Mouse (Mus musculus): Measurements from ENCODE around the gene Kcnh1. TPM values are rescaled to one million over a fixed set of nuclear protein-coding genes. Genes with fewer than 3 reads are reported as not detected.
A peak's percentile ranks its signal among the peaks of the same experiment; 100 is the strongest.

Kcnh1 gene
- polyA plus RNA-seq, 1 experiment from 2014 or later: 3.3 TPM

DNA sequence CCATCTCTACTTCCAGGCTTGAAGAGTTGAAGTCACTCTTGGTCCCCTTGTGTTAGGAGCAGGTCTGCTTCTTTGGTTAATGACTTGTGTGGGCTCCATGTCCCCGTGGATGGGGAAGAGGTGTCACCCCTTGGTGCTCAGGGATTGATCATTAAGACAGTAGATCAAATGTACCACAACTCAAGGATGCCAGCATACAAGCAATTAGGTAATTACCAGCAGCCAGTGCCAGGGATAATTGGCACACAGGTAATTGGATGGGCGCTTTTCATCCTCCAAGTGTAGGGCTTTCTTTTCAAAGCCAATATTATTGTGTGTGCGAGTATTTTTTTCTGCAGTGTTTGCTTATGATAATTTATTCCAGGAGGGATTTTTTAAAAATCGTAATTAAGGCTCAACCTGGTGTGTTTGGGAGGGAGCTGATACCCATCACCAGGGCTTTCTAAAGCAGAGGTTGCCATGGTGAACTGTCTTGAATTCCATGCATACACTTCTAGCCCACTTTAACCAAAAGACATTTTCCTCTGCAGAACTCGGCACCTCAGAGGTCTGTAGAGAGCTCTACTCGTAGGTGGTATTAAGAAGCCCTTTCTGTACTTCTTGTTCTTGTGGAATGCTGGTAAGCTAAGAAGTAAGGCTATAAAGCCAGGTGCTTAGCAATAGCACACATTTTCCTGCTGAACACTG is 248.7 kb downstream of the Kcnh1 start:
- Histone ChIP-seq H3K27me3 (replicated peaks) (no peaks in the 10 kb centered on the region), H3K9ac (no peak overlapping the region), H3K4me1 (peaks cover 12% of the 10 kb centered on the region), H3K4me3 (no peak overlapping the region), H3K36me3 (replicated peaks) (no peaks in the 10 kb centered on the region), H3K9me3 (no peaks in the 10 kb centered on the region), H3K27ac (peak overlapping the region; percentile 2; the same call in 1 of the 2 replicates), H3K4me2 (no peak overlapping the region)
- ATAC-seq (replicated peaks): peak; percentile 53; the same call in 1 of the 2 replicates
- 42% methylated on average over 6 of the region's 6 CpGs for WGBS

DNA sequence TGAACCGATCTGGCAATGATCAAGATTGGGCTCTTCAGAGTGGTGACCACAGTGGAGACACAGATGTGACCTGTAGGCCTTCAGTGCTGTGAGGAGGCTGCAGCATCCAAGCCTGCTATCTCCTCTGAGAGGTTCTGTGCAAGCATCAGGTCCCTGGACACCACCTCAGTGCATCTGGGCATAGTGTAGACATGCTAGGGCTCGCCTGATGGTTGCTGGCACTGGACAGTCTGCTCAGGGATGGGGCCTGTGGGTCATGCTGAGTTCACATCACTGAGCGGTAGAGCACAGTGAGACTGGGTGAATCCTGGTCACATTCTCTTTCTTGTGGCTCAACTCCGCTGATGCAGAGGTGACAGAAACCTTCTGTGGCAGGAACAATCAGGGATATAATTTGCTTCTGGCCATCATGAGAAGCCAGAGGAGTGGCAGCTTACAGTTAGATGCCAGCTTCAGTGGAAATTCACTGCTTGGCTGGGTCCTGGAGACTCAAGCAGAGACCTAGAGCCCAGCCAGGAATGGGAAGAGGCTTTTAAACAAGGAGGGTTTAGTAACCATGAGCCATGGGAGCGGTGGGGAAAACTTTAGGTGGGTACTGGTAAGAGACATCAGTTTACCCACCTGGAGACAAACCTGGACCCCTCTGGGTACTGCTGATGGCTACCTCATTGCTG is 252.3 kb downstream of the Kcnh1 start:
- Histone ChIP-seq H3K4me1 (peaks cover 24% of the 10 kb centered on the region), H3K4me3 (no peak overlapping the region), H3K36me3 (replicated peaks) (no peaks in the 10 kb centered on the region), H3K27ac (peak overlapping the region; percentile 59; the same call in 1 of the 2 replicates), H3K9ac (no peak overlapping the region), H3K27me3 (replicated peaks) (no peaks in the 10 kb centered on the region), H3K4me2 (no peak overlapping the region), H3K9me3 (no peaks in the 10 kb centered on the region)
- no peak for ATAC-seq (replicated peaks)
- 93% methylated on average over 5 of the region's 5 CpGs for WGBS

DNA sequence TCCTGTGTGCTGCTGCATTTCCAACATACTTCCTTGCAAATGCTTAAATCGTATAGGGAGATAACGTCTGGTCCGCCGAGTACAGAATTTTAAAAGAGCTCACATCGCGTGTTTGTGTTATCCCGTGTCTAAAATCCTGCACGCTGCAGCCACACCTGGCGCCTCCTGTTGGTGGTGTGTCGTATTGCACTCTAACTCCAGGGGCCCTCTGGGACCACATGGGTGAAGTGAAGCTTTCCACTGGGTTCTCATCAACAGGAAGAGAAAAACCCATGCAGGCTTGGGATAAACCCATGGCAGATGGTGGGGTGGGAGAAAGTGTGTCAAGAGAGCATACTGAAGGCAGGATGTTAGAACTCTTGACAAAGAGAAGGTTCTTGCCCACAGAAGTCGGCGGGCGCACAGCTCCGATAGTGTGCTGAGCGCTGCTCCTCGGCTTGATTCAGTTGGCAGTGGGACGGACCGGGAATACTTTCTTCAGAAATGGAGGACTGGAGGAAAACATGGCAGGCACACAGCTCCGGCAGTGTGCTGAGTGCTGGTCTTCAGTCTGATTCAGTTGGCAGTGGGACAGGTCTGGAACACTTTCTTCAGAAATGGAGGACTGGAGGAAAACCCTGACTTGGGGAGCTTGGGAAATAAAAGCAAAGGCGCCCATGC is 253.6 kb downstream of the Kcnh1 start:
- no peak overlapping the region for H3K4me3 ChIP-seq
- peaks cover 24% of the 10 kb centered on the region for H3K4me1 ChIP-seq
- H3K27ac ChIP-seq: peak overlapping the region; percentile 59
- no peak overlapping the region for H3K9ac ChIP-seq
- ATAC-seq (replicated peaks): peak; percentile 13; the same call in 1 of the 2 replicates
- 68% methylated on average over 20 of the region's 20 CpGs for WGBS
- no peaks in the 10 kb centered on the region for H3K36me3 ChIP-seq (replicated peaks)
- H3K9me3 ChIP-seq: no peaks in the 10 kb centered on the region
- H3K27me3 ChIP-seq (replicated peaks): no peaks in the 10 kb centered on the region
- no peak overlapping the region for H3K4me2 ChIP-seq

DNA sequence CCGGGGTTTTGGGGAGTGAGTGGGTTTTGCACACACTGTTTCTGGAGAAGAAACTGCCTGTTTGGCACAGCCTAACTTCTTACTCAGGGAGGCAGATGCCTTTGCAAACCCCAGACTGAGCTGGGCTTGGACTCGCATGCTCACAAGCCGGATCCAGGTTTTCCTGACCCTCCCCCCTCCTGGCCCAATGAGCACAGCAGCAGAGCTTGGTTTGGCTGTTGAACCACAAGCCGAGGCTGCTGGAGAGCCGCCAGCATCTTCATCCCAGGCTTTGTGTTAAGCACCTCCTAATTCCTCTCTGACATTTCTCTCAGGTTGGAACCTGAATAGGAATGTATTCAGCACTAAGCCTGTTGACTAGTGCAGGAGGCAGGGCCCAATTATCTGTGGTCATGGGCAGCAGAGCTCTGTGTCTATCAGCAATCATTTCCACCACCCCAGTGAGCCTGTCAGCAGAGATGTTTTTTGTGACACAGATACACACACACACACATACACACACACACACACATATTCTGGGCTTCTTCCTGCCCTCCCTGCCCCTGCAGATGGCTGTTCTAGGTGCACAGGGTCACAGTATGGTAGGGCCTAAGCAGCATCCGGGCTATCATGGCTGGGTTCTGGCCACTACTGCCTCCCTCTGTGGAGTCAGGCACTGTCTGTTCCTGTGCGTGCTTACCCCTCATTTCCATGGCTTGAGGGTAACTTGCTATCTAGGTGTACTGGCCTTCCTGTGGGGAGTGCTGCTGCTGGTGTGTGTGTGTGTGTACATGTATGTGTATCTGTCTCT is 254.3 kb downstream of the Kcnh1 start:
- peak; percentile 88 for ATAC-seq (replicated peaks)
- Histone ChIP-seq H3K36me3 (replicated peaks) (no peaks in the 10 kb centered on the region), H3K4me3 (no peak overlapping the region), H3K4me1 (peaks cover 24% of the 10 kb centered on the region), H3K27ac (peak overlapping the region; percentile 59), H3K27me3 (replicated peaks) (no peaks in the 10 kb centered on the region), H3K4me2 (no peak overlapping the region), H3K9ac (no peak overlapping the region), H3K9me3 (no peaks in the 10 kb centered on the region)
- WGBS: 28% methylated on average over 7 of the region's 7 CpGs

DNA sequence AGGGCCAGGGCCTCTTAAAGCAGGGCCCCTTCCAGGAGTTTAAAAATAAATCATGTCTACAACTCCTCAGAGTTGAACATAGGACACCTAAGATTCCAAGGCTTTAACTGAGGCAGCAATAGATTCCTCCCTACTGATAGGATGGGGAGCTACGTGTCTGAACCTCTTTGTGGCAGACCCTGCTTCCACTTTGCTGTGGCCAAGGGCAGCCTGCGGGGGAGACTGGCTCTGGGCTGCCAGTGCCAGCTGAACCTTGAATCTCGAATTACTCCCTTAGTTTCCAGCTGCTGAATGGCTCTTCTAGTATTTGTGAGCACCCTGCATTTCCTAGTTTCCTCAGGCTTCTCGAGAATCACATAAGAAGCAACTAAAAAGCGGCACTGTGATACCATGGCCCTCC is 255.6 kb downstream of the Kcnh1 start:
- Histone ChIP-seq H3K9ac (no peak overlapping the region), H3K27me3 (replicated peaks) (no peaks in the 10 kb centered on the region), H3K27ac (no peak overlapping the region), H3K36me3 (replicated peaks) (no peaks in the 10 kb centered on the region), H3K4me1 (peaks cover 24% of the 10 kb centered on the region), H3K4me2 (no peak overlapping the region), H3K9me3 (no peaks in the 10 kb centered on the region), H3K4me3 (no peak overlapping the region)
- 74% methylated on average over 5 of the region's 5 CpGs for WGBS
- ATAC-seq (replicated peaks): no peak

DNA sequence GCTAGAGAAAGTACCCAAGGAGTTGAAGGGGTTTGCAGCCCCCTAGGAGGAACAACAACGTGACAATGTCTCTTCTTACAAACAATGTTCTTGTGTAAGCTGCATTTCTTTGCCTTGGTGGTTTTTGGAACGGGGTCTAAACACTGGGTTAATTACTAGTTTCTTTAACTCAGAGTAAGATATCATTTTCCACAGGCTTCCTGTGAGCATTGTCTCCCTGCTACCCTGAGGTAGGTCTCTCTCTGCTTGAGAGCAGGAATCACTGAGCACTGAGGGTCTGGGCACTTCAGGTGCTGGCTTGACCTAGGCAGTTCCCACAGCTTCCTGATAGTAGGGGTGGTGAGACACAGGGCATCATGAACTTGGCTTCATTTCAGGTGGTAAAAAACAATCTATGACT is 257.1 kb downstream of the Kcnh1 start:
- H3K4me3 ChIP-seq: no peak overlapping the region
- no peak for ATAC-seq (replicated peaks)
- H3K36me3 ChIP-seq (replicated peaks): no peaks in the 10 kb centered on the region
- H3K9me3 ChIP-seq: no peaks in the 10 kb centered on the region
- WGBS: 62% methylated on average over 2 of the region's 2 CpGs
- no peaks in the 10 kb centered on the region for H3K27me3 ChIP-seq (replicated peaks)
- H3K4me1 ChIP-seq: peaks cover 24% of the 10 kb centered on the region
- H3K27ac ChIP-seq: no peak overlapping the region
- H3K4me2 ChIP-seq: no peak overlapping the region
- no peak overlapping the region for H3K9ac ChIP-seq

DNA sequence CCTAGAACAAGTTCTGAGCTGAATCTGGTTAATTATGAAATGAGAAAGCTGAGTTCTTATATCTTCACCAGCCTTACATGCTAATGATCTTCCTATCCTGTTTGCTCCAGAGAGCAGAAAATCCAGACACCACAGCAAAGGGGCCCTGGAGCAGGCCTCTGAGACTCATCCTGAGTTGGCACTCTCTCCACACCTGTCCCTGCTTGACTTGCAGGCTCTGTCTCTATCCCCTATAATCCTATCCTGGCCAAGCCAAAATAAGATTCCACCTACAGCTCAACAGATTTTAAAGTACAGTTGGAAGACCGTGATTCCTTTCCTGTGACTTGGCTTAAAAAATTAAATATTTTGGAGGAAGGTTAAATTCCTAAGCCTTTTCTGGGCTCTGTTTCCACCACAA is 257.9 kb downstream of the Kcnh1 start:
- Histone ChIP-seq H3K4me1 (peaks cover 20% of the 10 kb centered on the region), H3K9ac (no peak overlapping the region), H3K9me3 (no peaks in the 10 kb centered on the region), H3K27ac (no peak overlapping the region), H3K36me3 (replicated peaks) (no peaks in the 10 kb centered on the region), H3K4me3 (no peak overlapping the region), H3K27me3 (replicated peaks) (no peaks in the 10 kb centered on the region), H3K4me2 (no peak overlapping the region)
- no peak for ATAC-seq (replicated peaks)
- WGBS: 95% methylated on average over 1 of the region's 1 CpGs

DNA sequence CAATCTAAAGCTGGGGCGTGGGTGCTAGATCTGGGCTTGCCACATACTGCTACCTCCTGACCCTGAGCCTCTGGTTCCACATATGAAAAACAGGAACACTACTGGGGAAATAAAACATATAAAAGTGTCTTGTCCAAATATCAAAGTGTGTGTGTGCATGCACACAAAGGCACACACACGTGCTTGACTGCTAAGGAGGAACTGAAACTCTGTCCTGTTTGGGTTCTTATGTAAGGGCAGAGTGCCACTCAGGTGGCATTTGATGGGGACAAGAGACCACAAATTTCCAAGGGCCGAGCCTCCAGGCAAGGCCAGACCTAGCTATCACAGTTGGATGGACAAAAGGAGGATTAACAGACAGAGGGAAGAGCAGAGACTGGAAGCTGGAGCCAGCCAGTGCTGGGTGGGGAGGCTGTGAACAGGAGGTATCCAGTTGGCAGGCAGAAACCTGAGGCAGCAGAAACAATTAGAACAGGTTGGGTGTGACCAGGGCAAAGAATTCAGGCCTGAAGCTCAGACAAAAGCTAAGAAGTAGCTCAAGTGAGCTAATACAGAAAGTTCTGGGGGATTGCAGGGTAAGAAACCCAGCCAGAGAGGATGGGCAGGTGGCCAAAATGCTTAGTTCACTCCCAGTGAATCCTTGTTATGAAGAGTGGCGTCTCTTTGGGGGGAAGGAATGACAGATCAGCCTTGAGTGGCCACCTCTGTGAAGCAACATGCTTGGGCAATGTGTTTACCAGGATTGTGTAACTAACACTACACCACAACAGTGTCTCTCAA is 259.2 kb downstream of the Kcnh1 start:
- Histone ChIP-seq H3K36me3 (replicated peaks) (no peaks in the 10 kb centered on the region), H3K9me3 (no peaks in the 10 kb centered on the region), H3K27ac (no peak overlapping the region), H3K27me3 (replicated peaks) (no peaks in the 10 kb centered on the region), H3K4me3 (no peak overlapping the region), H3K4me1 (peaks cover 7% of the 10 kb centered on the region), H3K4me2 (no peak overlapping the region), H3K9ac (no peak overlapping the region)
- WGBS: 58% methylated on average over 4 of the region's 4 CpGs
- ATAC-seq (replicated peaks): no peak

DNA sequence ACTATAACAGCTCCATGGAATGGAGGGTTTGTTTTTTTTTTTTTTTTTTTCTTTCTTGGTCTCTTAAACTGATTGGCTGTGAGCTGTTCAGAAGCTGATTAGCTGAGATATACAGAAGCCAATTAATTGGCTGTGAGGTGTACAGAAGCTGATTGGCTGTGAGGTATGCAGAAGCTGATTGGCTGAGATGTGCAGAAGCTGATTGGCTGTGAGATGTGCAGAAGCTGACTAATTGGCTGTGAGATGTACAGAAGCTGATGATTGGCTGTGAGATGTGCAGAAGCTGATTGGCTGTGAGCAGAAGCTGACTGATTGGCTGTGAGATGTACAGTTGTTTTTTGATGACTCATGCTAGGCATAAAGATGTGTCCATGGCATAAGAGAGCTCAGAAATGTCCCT is 259.9 kb downstream of the Kcnh1 start:
- Histone ChIP-seq H3K36me3 (replicated peaks) (no peaks in the 10 kb centered on the region), H3K9me3 (no peaks in the 10 kb centered on the region), H3K4me1 (0 out of 2 replicates have a peak, but pooled peaks cover 2% of the 10 kb centered on the region), H3K9ac (no peak overlapping the region), H3K4me3 (no peak overlapping the region), H3K27ac (no peak overlapping the region), H3K27me3 (replicated peaks) (no peaks in the 10 kb centered on the region), H3K4me2 (no peak overlapping the region)
- ATAC-seq (replicated peaks): no peak

DNA sequence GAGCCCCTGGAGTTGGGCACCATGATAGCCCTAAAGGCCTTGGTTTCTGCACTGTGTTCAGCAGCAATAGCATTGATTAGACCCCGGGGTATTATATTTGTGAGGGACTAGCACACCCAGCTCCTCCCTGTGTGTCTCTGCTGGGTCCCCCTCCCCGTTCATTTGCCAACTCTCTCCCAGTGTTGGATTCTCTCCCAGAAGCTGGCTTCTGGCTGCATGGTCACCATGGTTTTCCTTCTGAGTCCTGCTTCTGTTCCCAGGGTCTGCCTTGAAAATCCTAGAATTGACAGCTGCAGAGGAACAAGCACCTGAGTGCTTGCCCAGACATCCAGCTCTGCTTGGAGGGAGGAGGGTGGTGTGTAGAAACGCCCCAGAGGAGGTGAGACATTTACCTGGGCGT is 261.1 kb downstream of the Kcnh1 start:
- Histone ChIP-seq H3K36me3 (replicated peaks) (no peaks in the 10 kb centered on the region), H3K9me3 (no peaks in the 10 kb centered on the region), H3K4me2 (no peak overlapping the region), H3K9ac (no peak overlapping the region), H3K4me3 (no peak overlapping the region), H3K27me3 (replicated peaks) (no peaks in the 10 kb centered on the region), H3K4me1 (no peaks in the 10 kb centered on the region), H3K27ac (no peak overlapping the region)
- WGBS: 76% methylated on average over 4 of the region's 4 CpGs
- ATAC-seq (replicated peaks): no peak

DNA sequence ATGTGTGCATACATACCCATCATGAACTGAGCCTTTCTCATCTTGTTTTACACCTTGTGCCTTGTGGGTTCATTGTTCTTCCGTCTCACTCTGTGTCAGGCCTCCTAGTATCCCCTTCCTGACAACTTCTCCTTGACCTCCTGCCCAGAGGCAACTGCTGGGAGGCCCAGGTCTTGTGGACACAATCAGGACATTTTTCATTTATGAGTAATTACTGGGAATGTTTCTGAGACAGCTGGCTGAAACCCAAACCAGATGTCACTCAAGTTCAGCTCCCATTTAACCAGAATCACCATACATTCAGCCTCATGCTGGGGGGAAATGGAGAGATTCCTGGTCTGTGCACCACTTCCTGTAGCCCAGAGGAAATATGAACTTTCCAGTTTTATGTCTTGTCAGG is 263.9 kb downstream of the Kcnh1 start:
- H3K27me3 ChIP-seq (replicated peaks): no peaks in the 10 kb centered on the region
- no peak overlapping the region for H3K4me3 ChIP-seq
- WGBS: 72% methylated on average over 1 of the region's 1 CpGs
- H3K4me1 ChIP-seq: no peaks in the 10 kb centered on the region
- no peaks in the 10 kb centered on the region for H3K36me3 ChIP-seq (replicated peaks)
- H3K9me3 ChIP-seq: no peaks in the 10 kb centered on the region
- H3K4me2 ChIP-seq: no peak overlapping the region
- no peak overlapping the region for H3K9ac ChIP-seq
- ATAC-seq (replicated peaks): no peak
- no peak overlapping the region for H3K27ac ChIP-seq

All from midbrain, embryonic 15.5 days (tissue).